Mouse (Mus musculus) MEL (cell line): ENCODE measurements around the gene Slc35b1. TPM values are rescaled to one million over a fixed set of nuclear protein-coding genes. Genes with fewer than 3 reads are reported as not detected.

Source experiments
- DNase-seq: peaks from one replicate; pipeline ENCODE4 v3.0.0; 2011; ENCODE audit warnings: low read depth, low spot score
- H3K27ac ChIP-seq: 2 replicates; pipeline ENCODE4 v1.5.1; 2012; ENCODE audit warnings: low read depth, mild to moderate bottlenecking, control low read depth, low read length, moderate library complexity; ENCODE audit not compliant: control insufficient read depth
- H3K27me3 ChIP-seq, 2 experiments: fragments of 150-350 bp in 1 of 2; sonication (generic) in 1 of 2; 2 replicates each; pipeline ENCODE4 v1.6.1; 2012; ENCODE audit warnings: low read length in 2 of 2, mild to moderate bottlenecking in 2 of 2, improper control_type of control experiment in 1 of 2, moderate library complexity in 1 of 2; ENCODE audit not compliant: insufficient read depth in 2 of 2, control insufficient read depth in 1 of 2
- H3K36me3 ChIP-seq, 2 experiments: 2 replicates each; pipeline ENCODE4 v1.6.1; 2012 to 2014; ENCODE audit warnings: low read length in 2 of 2, improper control_type of control experiment in 1 of 2, inconsistent platforms in 1 of 2, mild to moderate bottlenecking in 1 of 2; ENCODE audit not compliant: insufficient read depth in 2 of 2, control insufficient read depth in 1 of 2
- H3K4me1 ChIP-seq, 2 experiments: fragments of 150-350 bp in 1 of 2; sonication (generic) in 1 of 2; 2 replicates each; pipeline ENCODE4 v1.6.1; 2012; ENCODE audit warnings: low read length in 2 of 2, improper control_type of control experiment in 1 of 2, mild to moderate bottlenecking in 1 of 2; ENCODE audit not compliant: insufficient read depth in 2 of 2, control insufficient read depth in 1 of 2
- H3K4me3 ChIP-seq, 2 experiments: fragments of 150-350 bp in 1 of 2; sonication (generic) in 1 of 2; 2 replicates each; pipeline ENCODE4 v1.5.1; 2012; ENCODE audit warnings: low read depth in 2 of 2, low read length in 2 of 2, mild to moderate bottlenecking in 2 of 2, moderate library complexity in 2 of 2, control low read depth in 1 of 2, improper control_type of control experiment in 1 of 2; ENCODE audit not compliant: control insufficient read depth in 1 of 2, insufficient read depth in 1 of 2
- H3K79me2 ChIP-seq: 2 replicates; pipeline ENCODE4 v1.6.1; 2012; ENCODE audit warnings: mild to moderate bottlenecking, low read length, moderate library complexity; ENCODE audit not compliant: control insufficient read depth, poor library complexity, insufficient read depth
- H3K9ac ChIP-seq: 2 replicates; pipeline ENCODE4 v1.6.1; 2012; ENCODE audit warnings: low read depth, mild to moderate bottlenecking, control low read depth, low read length, moderate library complexity; ENCODE audit not compliant: control insufficient read depth, poor library complexity, severe bottlenecking
- H3K9me3 ChIP-seq: fragments of 150-350 bp; sonication (generic); replicated peaks from 2 replicates; pipeline ENCODE4 v1.6.1; 2012; ENCODE audit warnings: mild to moderate bottlenecking, low read length, improper control_type of control experiment, moderate library complexity; ENCODE audit not compliant: insufficient read depth
- BHLHE40 ChIP-seq: IDR thresholded peaks from 2 replicates; pipeline ENCODE4 v1.6.1; 2012; ENCODE audit warnings: low read depth, mild to moderate bottlenecking, inconsistent platforms, low read length, improper control_type of control experiment, borderline replicate concordance
- CHD2 ChIP-seq: IDR thresholded peaks from 2 replicates; pipeline ENCODE4 v1.6.1; 2011; ENCODE audit warnings: low read length, improper control_type of control experiment
- CTCF ChIP-seq, 3 experiments: IDR thresholded peaks in 2 of 3; conservative IDR thresholded peaks in 1 of 3; 2 replicates each; pipeline ENCODE4 v1.5.1; 2011 to 2012; ENCODE audit warnings: low read length in 3 of 3, low read depth in 2 of 3, mild to moderate bottlenecking in 2 of 3, improper control_type of control experiment in 1 of 3, inconsistent platforms in 1 of 3, mixed read lengths in 1 of 3, moderate library complexity in 1 of 3; ENCODE audit not compliant: control insufficient read depth in 1 of 3, insufficient read depth in 1 of 3, poor library complexity in 1 of 3, severe bottlenecking in 1 of 3
- E2F4 ChIP-seq: IDR thresholded peaks from 2 replicates; pipeline ENCODE4 v1.6.1; 2011; ENCODE audit warnings: low read depth, low read length, improper control_type of control experiment, borderline replicate concordance
- ELF1 ChIP-seq: IDR thresholded peaks from 2 replicates; pipeline ENCODE4 v1.6.1; 2014; ENCODE audit warnings: low read depth, mild to moderate bottlenecking, inconsistent platforms, low read length, improper control_type of control experiment, moderate library complexity
- ETS1 ChIP-seq: IDR thresholded peaks from 2 replicates; pipeline ENCODE4 v1.6.1; 2012; ENCODE audit warnings: low read depth, mild to moderate bottlenecking, inconsistent platforms, low read length, improper control_type of control experiment, moderate library complexity
- KAT2A ChIP-seq: conservative IDR thresholded peaks from 2 replicates; pipeline ENCODE4 v1.6.1; 2012; ENCODE audit warnings: low read depth, low read length, improper control_type of control experiment, inconsistent platforms
- MAFK ChIP-seq: IDR thresholded peaks from 2 replicates; pipeline ENCODE4 v1.6.1; 2011; ENCODE audit warnings: low read depth, mild to moderate bottlenecking, low read length, improper control_type of control experiment, borderline replicate concordance
- MAX ChIP-seq: IDR thresholded peaks from 2 replicates; pipeline ENCODE4 v1.6.1; 2011; ENCODE audit warnings: low read length, improper control_type of control experiment
- MAZ ChIP-seq: IDR thresholded peaks from 2 replicates; pipeline ENCODE4 v1.6.1; 2012; ENCODE audit warnings: low read depth, mild to moderate bottlenecking, inconsistent platforms, low read length, improper control_type of control experiment
- MYB ChIP-seq: IDR thresholded peaks from 2 replicates; pipeline ENCODE4 v1.6.1; 2011; ENCODE audit warnings: mild to moderate bottlenecking, low read depth, low read length, improper control_type of control experiment
- MYC ChIP-seq: IDR thresholded peaks from 2 replicates; pipeline ENCODE4 v1.6.1; 2011; ENCODE audit warnings: low read depth, mild to moderate bottlenecking, low read length, improper control_type of control experiment, moderate library complexity
- POLR2AphosphoS5 ChIP-seq: IDR thresholded peaks from 2 replicates; pipeline ENCODE4 v1.6.1; 2012; ENCODE audit warnings: low read depth, borderline replicate concordance, mild to moderate bottlenecking, inconsistent platforms, low read length, moderate library complexity, mixed read lengths
- SIN3A ChIP-seq: IDR thresholded peaks from 2 replicates; pipeline ENCODE4 v1.6.1; 2012; ENCODE audit warnings: low read length, improper control_type of control experiment, inconsistent platforms
- SMC3 ChIP-seq: IDR thresholded peaks from 2 replicates; pipeline ENCODE4 v1.6.1; 2011; ENCODE audit warnings: low read depth, low read length, improper control_type of control experiment
- TBP ChIP-seq: IDR thresholded peaks from 2 replicates; pipeline ENCODE4 v1.8.0; 2011; ENCODE audit warnings: low read depth, low read length, improper control_type of control experiment
- USF1 ChIP-seq: IDR thresholded peaks from 2 replicates; pipeline ENCODE4 v1.6.1; 2014; ENCODE audit warnings: low read depth, mild to moderate bottlenecking, inconsistent platforms, low read length, improper control_type of control experiment, moderate library complexity
- USF2 ChIP-seq, 2 experiments: IDR thresholded peaks; 2 replicates each; pipeline ENCODE4 v1.6.1; 2011 to 2012; ENCODE audit warnings: improper control_type of control experiment in 2 of 2, low read length in 2 of 2, borderline replicate concordance in 1 of 2, inconsistent platforms in 1 of 2, low read depth in 1 of 2, mild to moderate bottlenecking in 1 of 2; ENCODE audit not compliant: insufficient read depth in 1 of 2
- ZC3H11A ChIP-seq: IDR thresholded peaks from 2 replicates; pipeline ENCODE4 v1.6.1; 2012; ENCODE audit warnings: low read depth, mild to moderate bottlenecking, inconsistent platforms, low read length, improper control_type of control experiment
- polyA plus RNA-seq, 2 experiments: library from polyadenylated mRNA; stranded (reverse) in 1 of 2; unstranded in 1 of 2; fragments of >175 nt in 1 of 2; fragments of >200 nt in 1 of 2; gene quantifications; 2 replicates each; pipeline versions ENCODE4 v1.2.1 to v1.2.4; 2012; ENCODE audit warnings: low replicate concordance in 2 of 2, low read depth in 1 of 2; ENCODE audit not compliant: insufficient read length in 2 of 2, insufficient read depth in 1 of 2, missing spikeins in 1 of 2
- total RNA-seq: library from RNA; depleted of rRNA; stranded (reverse); fragments of 300-350 nt; gene quantifications from 2 replicates; pipeline ENCODE4 v1.2.3, GENCODE M21; 2012

Gene Slc35b1
- total and polyA plus RNA-seq, 3 experiments = 59.1 to 82.4 TPM; not detected in 1

DNA sequence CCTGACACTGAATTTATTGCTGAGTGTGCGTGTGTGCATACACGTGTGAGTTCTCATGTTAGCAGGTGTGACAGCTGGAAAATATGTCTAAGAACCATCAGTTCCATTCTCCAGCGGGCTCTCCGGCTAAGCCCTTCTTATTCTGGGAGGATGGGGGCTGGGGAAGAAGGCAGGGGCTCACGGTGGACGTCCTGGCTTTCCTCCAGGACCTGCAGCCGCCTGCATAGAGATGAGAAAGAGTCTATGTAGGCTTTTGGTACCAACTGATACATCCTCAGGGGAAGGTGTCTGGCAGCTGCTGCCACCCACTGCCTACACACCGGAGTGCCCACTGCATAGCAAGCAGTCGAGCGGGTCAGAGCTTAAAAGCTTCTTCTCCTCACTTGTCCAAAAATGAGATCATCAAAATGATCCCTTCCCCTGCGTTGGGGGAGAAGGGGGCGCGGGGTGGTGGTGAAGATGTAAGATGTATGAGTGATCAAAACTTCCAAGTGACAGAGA, 15.1 kb downstream of the Slc35b1 start (continued):
- TF ChIP-seq SMC3 (no peak), CTCF (IDR thresholded peaks at IDR 0.05 in 2 of 3, conservative IDR thresholded peaks at IDR 0.05 in 1 of 3; ENCODE audit: control insufficient read depth in 1 of 3, insufficient read depth in 1 of 3, low read depth in 2 of 3, low read length in 3 of 3, poor library complexity in 1 of 3, severe bottlenecking in 1 of 3) (no peak), ZC3H11A (no peak)

GRCm38 (mm10) chr11:95401568-95401967, 17.1 kb downstream of the Slc35b1 start:
- no peaks in the 10 kb centered on the region for H3K36me3 ChIP-seq
- DNase-seq = no peak
- H3K4me3 ChIP-seq = no peak overlapping the region
- H3K27me3 ChIP-seq = peaks cover 24 to 36% of the 10 kb centered on the region in 2 experiments
- no peak overlapping the region for H3K9ac ChIP-seq
- no peaks in the 10 kb centered on the region for H3K4me1 ChIP-seq
- H3K9me3 ChIP-seq = no peaks in the 10 kb centered on the region
- H3K79me2 ChIP-seq = no peaks in the 10 kb centered on the region
- TF ChIP-seq SIN3A = no peak
- no peak for TF ChIP-seq USF2 (IDR thresholded peaks at IDR 0.05; ENCODE audit: borderline replicate concordance in 1 of 2, insufficient read depth in 1 of 2, low read depth in 1 of 2, low read length in 2 of 2)
- TF ChIP-seq TBP = no peak
- no peak for TF ChIP-seq USF1
- no peak for TF ChIP-seq MAX
- no peak overlapping the region for H3K27ac ChIP-seq

DNA sequence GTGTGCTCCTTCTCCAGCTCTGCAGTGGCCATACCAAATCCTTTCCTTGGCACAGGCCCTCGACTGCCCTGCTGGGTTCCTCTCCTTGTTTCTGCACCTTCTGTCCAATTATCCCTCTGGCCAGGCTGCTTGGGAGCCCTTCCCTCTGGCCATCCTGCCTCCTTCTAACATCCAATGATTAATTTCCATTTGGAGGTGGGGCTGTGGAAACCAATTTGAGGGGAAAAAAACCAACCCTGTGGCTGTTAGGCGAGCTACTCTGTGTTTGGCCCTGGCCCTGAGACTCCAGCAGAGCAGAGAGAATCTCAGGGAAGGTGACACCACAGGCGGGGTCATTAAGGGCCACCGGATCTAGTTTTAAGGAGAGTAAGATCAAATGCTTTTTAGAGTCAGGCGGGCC, 17.7 kb downstream of the Slc35b1 start:
- no peak for DNase-seq
- Histone ChIP-seq H3K79me2 (no peaks in the 10 kb centered on the region), H3K27ac (no peak overlapping the region), H3K9ac (no peak overlapping the region), H3K36me3 (no peaks in the 10 kb centered on the region), H3K27me3 (peaks cover 24 to 36% of the 10 kb centered on the region in 2 experiments), H3K4me1 (no peaks in the 10 kb centered on the region), H3K4me3 (no peak overlapping the region), H3K9me3 (no peaks in the 10 kb centered on the region)
- TF ChIP-seq KAT2A = no peak
- TF ChIP-seq POLR2AphosphoS5 = no peak
- no peak for TF ChIP-seq BHLHE40
- TF ChIP-seq ELF1 = no peak
- TF ChIP-seq CHD2 = no peak
- TF ChIP-seq MAZ = no peak
- TF ChIP-seq MAFK = no peak
- no peak for TF ChIP-seq E2F4
- TF ChIP-seq SIN3A = no peak
- TF ChIP-seq ETS1 = no peak
- no peak for TF ChIP-seq TBP
- TF ChIP-seq MYC = no peak
- no peak for TF ChIP-seq MYB
